Mouse (Mus musculus) forebrain, embryonic 12.5 days (tissue): ENCODE data around the gene Smg5. TPM values are rescaled to one million over a fixed set of nuclear protein-coding genes. Genes with fewer than 3 reads are reported as not detected.
A peak's percentile ranks its signal among the peaks of the same experiment; 100 is the strongest.
"Not testable (repeated sequence)": the region's sequence is repeated elsewhere in the genome, so short reads cannot be mapped to it uniquely, and the experiment has no call there.

ENCODE experiments used
- ATAC-seq: fragments of 200-750 bp; cut with Nextera tagmentation; 2 replicates; pipeline ENCODE4 v1.8.0; 2017; ENCODE audit warnings: moderate TSS enrichment; ENCODE audit not compliant: low FRiP score
- H3K27ac ChIP-seq: fragments of 300-500 bp; sonication (generic); 2 replicates; pipeline ENCODE4 v1.5.1; 2016; ENCODE audit warnings: mild to moderate bottlenecking
- H3K27me3 ChIP-seq: fragments of 300-500 bp; sonication (generic); 2 replicates; pipeline ENCODE4 v1.6.1; 2016; ENCODE audit warnings: mild to moderate bottlenecking
- H3K36me3 ChIP-seq: fragments of 300-500 bp; sonication (generic); replicated peaks from 2 replicates; pipeline ENCODE4 v1.6.1; 2016; ENCODE audit warnings: mild to moderate bottlenecking
- H3K4me1 ChIP-seq: fragments of 300-500 bp; sonication (generic); 2 replicates; pipeline ENCODE4 v1.6.1; 2016
- H3K4me2 ChIP-seq: fragments of 300-500 bp; sonication (generic); 2 replicates; pipeline ENCODE4 v1.6.1; 2016; ENCODE audit warnings: mild to moderate bottlenecking, moderate library complexity
- H3K4me3 ChIP-seq: fragments of 300-500 bp; sonication (generic); replicated peaks from 2 replicates; pipeline ENCODE4 v1.5.1; 2016; ENCODE audit warnings: mild to moderate bottlenecking
- H3K9ac ChIP-seq: fragments of 300-500 bp; sonication (generic); 2 replicates; pipeline ENCODE4 v1.6.1; 2016; ENCODE audit warnings: mild to moderate bottlenecking
- H3K9me3 ChIP-seq: fragments of 300-500 bp; sonication (generic); 2 replicates; pipeline ENCODE4 v1.6.1; 2016
- WGBS: fragments of 180-500 bp; shearing (Covaris S2); methylation state at CpG from one replicate; pipeline ENCODE4 v1.1.7; 2016; 5-methylcytosine and 5-hydroxymethylcytosine counted together
- polyA plus RNA-seq: library from polyadenylated mRNA; unstranded; fragments of >200 nt; fragmentation: Nextera tagmentation; extraction: Ambion mirVana; gene quantifications from 2 replicates; pipeline ENCODE4 v1.2.1, GENCODE M21; 2016

Gene Smg5
- polyA plus RNA-seq, 1 experiment from 2014 or later, result 81.2 TPM

DNA sequence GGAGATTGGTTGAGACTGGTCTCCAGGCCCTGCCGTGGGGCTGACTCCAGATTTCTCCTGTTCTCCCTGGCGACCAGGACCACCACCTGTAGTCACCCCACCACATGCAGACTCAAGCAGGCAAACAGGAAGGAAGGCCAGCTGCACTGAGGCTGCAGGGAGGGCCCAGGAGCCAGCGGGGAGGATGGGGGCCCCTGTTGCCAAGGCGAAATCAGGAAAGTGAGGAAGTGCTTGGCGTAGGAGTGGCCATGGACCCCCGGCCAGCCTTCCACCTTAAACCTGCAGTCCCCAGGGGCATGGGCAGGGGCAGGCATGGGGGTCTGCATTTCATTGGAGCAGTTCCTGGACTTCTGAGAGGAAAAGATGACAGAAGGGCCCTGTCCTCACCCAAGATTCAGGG is 25.0 kb downstream of the Smg5 start:
- Histone ChIP-seq H3K27ac (no peak overlapping the region), H3K9ac (no peak overlapping the region), H3K4me2 (no peak overlapping the region), H3K36me3 (peaks cover 65% of the 10 kb centered on the region), H3K4me1 (peaks cover 9% of the 10 kb centered on the region; the same call in 1 of the 2 replicates), H3K4me3 (no peak overlapping the region), H3K27me3 (peaks cover 20% of the 10 kb centered on the region), H3K9me3 (no peaks in the 10 kb centered on the region)
- no peak for ATAC-seq
- WGBS, result 83% methylated on average over 6 of the region's 6 CpGs

DNA sequence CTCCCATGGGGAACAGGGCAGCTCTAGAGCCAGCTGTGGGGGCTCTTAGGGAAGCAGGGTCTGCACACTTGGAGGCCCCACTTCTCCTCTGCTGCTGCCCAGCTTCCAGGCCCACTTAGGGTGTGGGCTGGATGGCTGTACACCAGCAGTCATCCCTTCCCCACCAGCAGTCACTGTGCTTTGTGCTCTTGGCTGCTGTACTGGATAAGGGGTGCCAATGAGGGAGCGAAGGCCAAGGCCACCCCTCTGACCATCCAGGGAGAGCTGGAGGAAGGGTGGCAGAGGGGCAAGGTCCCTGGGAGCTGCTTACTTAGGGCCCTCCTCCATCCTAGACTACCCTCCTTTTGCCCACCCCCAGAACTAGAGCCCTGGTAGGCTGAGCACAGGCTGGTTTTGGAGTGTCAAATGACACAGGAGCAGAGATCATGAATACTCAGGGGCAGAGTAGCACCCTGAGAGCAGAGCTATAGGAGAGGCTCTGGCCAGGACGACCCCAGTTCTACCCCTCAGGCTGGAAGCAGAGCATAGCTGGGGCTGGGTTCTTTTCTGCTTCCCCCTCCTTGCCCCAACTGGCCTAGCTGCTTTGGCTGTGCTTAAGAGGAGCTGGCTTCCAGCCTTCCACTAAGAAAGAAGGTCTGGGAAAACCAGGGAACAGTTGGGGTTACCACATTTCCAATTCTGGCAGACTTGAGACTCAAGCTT is 25.7 kb downstream of the Smg5 start:
- no peak overlapping the region for H3K4me2 ChIP-seq
- peaks cover 58% of the 10 kb centered on the region for H3K36me3 ChIP-seq
- no peak overlapping the region for H3K27ac ChIP-seq
- peaks cover 23% of the 10 kb centered on the region for H3K27me3 ChIP-seq
- peaks cover 10% of the 10 kb centered on the region; the same call in 1 of the 2 replicates for H3K4me1 ChIP-seq
- H3K9me3 ChIP-seq, result no peaks in the 10 kb centered on the region
- no peak overlapping the region for H3K9ac ChIP-seq
- no peak overlapping the region for H3K4me3 ChIP-seq
- WGBS, result 93% methylated on average over 2 of the region's 2 CpGs
- ATAC-seq, result no peak

DNA sequence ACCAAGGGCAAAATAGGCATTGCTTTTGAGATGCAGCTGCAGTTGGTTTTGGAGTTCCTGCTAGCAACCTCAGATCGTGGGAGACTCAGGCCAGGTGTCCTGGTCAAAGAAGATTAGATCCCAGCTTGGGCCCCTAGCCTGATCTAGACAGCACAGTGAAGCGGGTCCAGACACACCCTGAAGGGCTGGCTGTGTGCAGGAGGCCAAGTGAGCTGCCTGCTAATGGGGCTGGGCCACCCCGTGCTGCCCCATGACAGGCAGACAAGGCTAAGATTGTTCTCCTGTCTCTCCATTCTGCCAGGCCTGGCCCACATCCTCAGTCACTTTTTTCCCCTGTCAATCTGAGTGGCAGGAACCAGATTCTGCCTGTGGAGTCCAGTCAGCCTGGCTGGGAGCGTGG is 27.6 kb downstream of the Smg5 start:
- Histone ChIP-seq H3K9ac (no peak overlapping the region), H3K9me3 (no peaks in the 10 kb centered on the region), H3K27me3 (peaks cover 23% of the 10 kb centered on the region), H3K4me1 (peaks cover 10% of the 10 kb centered on the region; the same call in 1 of the 2 replicates), H3K27ac (no peak overlapping the region), H3K4me2 (no peak overlapping the region), H3K36me3 (peaks cover 40% of the 10 kb centered on the region), H3K4me3 (no peak overlapping the region)
- ATAC-seq, result no peak
- WGBS, result 53% methylated on average over 4 of the region's 4 CpGs

DNA sequence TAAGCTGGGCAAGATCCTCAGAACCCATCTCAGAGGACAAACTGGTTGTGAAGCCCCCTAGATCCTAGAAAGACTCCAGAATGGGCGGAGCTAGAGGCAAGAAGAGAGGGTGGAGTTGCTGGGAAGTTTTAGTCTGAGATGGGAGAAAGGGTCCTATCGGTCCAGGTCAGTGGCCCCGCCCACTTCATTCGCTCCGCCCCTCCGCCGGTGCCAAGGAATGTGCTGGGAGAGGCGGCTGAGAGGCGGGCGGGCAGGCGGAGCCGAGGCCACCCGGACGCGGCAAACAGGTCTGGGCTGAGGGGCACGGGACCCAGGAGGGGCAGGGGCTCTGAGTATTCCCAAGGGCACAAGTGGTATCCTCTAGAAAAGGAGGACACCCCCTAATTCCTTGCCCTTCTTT is 28.3 kb downstream of the Smg5 start, which contains the start of gene Paqr6:
Paqr6 (plus strand) TSS at position 248 of the 400 bp plus-strand sequence.
- Histone ChIP-seq H3K9me3 (no peaks in the 10 kb centered on the region), H3K9ac (no peak within 1 kb of the TSS), H3K36me3 (peaks cover 34% of the 10 kb centered on the region), H3K27ac (no peak within 1 kb of the TSS), H3K4me1 (peaks cover 10% of the 10 kb centered on the region; the same call in 1 of the 2 replicates), H3K4me3 (no peak within 1 kb of the TSS), H3K27me3 (peaks cover 23% of the 10 kb centered on the region), H3K4me2 (0 out of 2 replicates have a peak within 1 kb of the TSS, but pooled peaks have one; percentile 11)
- 2% methylated on average over 16 of the region's 16 CpGs for whole genome bisulfite sequencing
- ATAC-seq, result no peak

DNA sequence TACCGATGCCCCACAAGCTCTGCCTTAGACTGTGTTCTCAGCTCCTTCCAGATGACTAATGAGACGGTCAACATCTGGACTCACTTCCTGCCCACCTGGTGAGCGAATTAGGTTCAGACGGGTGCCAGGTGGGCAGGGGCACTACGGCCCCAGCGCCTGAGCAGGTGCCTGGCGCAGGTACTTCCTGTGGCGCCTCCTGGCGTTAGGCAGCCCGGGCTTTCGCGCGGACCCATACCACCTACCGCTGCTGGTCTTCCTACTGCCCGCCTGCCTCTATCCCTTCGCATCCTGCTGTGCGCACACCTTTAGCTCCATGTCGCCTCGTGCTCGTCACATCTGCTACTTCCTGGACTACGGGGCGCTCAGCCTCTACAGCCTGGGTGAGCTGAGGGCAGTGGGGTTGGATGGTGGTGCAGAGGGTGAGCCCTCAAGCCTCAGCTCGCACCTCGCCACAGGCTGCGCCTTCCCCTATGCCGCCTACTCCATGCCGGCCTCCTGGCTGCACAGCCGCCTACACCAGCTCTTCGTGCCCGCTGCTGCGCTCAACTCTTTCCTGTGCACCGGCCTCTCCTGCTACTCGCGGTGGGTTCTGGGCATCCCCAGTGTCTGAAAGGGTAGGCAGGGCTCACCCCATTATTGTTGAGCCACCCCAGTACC is 29.8 kb downstream of the Smg5 start:
- Histone ChIP-seq H3K9me3 (peaks cover 10% of the 10 kb centered on the region), H3K27ac (no peak overlapping the region), H3K27me3 (peaks cover 23% of the 10 kb centered on the region), H3K4me2 (peak overlapping the region; percentile 44), H3K4me3 (no peak overlapping the region), H3K36me3 (peaks cover 19% of the 10 kb centered on the region), H3K9ac (peak overlapping the region; percentile 9; the same call in 1 of the 2 replicates), H3K4me1 (peaks cover 4% of the 10 kb centered on the region; the same call in 1 of the 2 replicates)
- no peak for ATAC-seq
- WGBS, result 34% methylated on average over 34 of the region's 34 CpGs

DNA sequence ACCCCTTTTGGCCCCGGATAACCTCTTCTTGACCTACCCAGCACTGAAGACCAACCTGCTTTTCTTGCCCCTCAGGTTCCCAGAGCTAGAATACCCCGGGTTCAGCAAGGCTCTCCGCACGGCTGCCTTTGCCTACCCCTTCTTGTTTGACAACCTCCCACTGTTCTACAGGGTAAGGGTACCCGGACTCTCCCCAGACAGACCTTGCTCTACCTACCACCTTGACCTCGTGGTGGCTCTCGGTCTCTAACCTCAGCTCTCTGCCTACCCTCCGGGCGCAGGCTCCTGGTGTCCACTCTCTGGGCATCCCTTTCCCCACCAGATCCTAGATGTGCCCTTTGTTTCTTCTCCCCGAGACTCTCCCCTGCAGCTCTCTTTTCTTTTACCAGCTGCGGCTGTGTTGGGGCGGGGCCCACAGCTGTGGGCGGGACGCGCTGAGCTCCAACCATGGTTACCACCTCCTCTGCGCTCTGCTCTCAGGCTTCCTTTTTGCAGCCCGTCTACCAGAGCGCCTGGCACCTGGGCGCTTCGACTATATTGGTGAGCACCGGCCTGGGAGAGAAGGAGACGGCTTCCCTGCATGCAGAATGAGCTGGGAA is 30.9 kb downstream of the Smg5 start:
- Histone ChIP-seq H3K27ac (peak overlapping the region; percentile 67), H3K4me3 (peak overlapping the region; percentile 25), H3K4me2 (peak overlapping the region; percentile 44), H3K27me3 (peaks cover 23% of the 10 kb centered on the region)
- not testable (repeated sequence) for H3K9ac ChIP-seq, H3K4me1 ChIP-seq, H3K9me3 ChIP-seq, H3K36me3 ChIP-seq
- WGBS, result 2% methylated on average over 21 of the region's 22 CpGs
- peak; percentile 84 for ATAC-seq

DNA sequence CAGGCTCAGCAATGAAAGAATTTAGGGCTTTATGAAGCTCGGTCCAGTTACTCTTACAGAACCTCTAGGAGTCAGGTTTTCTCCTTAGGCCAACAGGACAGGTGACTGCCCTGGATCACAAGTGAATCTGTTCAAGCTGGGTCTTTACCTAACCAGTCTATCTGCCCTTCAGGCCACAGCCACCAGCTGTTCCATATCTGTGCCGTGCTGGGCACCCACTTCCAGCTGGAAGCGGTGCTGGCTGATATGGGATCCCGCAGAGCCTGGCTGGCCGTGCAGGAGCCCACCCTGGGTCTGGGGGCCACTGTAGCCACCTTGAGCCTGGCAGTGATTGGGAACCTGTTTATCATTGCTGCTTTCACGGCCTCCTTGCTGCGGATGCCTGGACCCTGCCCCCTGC is 31.5 kb downstream of the Smg5 start:
- H3K27me3 ChIP-seq, result peaks cover 23% of the 10 kb centered on the region
- not testable (repeated sequence) for H3K4me3 ChIP-seq, H3K36me3 ChIP-seq, H3K27ac ChIP-seq, H3K9me3 ChIP-seq, H3K9ac ChIP-seq, H3K4me1 ChIP-seq, H3K4me2 ChIP-seq
- WGBS, result 53% methylated on average over 4 of the region's 7 CpGs
- 0 out of 2 replicates have a peak, but pooled peaks have one; percentile 28 for ATAC-seq

DNA sequence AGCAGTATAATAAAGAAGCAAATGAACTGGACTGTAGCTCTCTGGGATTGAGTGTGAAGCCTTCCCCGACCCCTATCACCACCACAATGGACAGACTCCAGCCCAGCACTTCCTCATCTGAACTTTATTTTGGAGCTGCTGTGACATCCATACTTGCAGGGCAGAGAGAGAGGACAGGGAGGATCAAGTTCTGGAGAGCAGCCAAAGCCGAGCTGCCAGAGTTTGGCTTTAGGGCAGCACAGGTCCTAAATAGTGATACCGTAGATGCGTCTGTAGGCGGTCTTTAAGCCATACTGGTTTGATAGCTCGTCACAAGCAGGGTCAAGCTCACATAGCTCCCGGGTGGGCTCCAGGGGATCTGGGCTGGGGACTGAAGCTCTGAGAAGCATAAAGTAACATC is 32.5 kb downstream of the Smg5 start:
- not testable (repeated sequence) for H3K27ac ChIP-seq, H3K9ac ChIP-seq

DNA sequence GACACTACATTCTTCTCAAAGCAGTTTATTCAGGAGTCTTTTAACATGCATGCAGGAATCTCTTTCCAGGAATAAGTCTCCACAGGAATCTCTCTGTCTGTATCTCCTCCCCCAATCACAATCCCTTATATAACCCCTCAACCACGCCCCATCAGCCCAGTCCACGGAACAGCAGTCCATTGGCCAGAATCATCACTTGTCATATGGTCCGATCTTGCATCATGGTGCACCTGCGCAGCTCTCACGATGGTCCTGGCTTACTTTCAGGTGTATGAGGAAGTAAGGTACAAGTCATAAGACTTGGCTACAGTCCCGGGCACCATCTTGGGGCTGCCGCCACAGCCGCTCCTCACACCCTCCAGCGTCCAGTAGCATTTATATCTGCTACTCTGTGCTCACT is 36.6 kb downstream of the Smg5 start, which contains the start of gene Bglap3:
Bglap3 (minus strand) TSS at position 101 of the 400 bp plus-strand sequence.
- H3K9me3 ChIP-seq, H3K9ac ChIP-seq, H3K4me2 ChIP-seq, H3K36me3 ChIP-seq, H3K27ac ChIP-seq, H3K4me1 ChIP-seq, H3K27me3 ChIP-seq, H3K4me3 ChIP-seq, ATAC-seq: not testable (repeated sequence)
- 91% methylated on average over 9 of the region's 9 CpGs for WGBS

More for the DNA sequence above, 32.5 kb downstream of the Smg5 start:
- ATAC-seq, H3K9me3 ChIP-seq, H3K4me2 ChIP-seq, H3K4me3 ChIP-seq, H3K36me3 ChIP-seq, H3K4me1 ChIP-seq: not testable (repeated sequence)
- H3K27me3 ChIP-seq, result peaks cover 23% of the 10 kb centered on the region
- 88% methylated on average over 7 of the region's 7 CpGs for WGBS

DNA sequence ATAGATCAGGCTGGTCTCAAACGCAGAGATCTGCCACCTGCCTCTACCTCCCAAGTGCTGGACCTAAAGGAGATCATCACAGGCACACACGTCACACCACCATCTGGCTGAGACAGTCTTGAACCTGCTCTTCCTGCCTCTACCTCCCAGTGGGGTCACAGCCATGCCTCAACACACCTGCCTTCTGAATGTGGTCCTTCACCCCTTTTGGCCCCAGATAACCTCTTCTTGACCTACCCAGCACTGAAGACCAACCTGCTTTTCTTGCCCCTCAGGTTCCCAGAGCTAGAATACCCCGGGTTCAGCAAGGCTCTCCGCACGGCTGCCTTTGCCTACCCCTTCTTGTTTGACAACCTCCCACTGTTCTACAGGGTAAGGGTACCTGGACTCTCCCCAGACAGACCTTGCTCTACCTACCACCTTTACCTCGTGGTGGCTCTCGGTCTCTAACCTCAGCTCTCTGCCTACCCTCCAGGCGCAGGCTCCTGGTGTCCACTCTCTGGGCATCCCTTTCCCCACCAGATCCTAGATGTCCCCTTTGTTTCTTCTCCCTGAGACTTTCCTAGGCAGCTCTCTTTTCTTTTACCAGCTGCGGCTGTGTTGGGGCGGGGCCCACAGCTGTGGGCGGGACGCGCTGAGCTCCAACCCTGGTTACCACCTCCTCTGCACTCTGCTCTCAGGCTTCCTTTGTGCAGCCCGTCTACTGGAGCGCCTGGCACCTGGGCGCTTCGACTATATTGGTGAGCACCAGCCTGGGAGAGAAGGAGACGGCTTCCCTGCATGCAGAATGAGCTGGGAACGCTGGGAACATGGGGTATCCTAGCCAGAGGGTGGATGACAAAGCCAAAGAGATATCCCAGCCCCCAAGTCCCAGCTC is 39.9 kb downstream of the Smg5 start:
- peak overlapping the region; percentile 38 for H3K4me2 ChIP-seq
- not testable (repeated sequence) for H3K9me3 ChIP-seq, H3K27me3 ChIP-seq, H3K4me1 ChIP-seq, H3K36me3 ChIP-seq
- 0 out of 2 replicates have a peak overlapping the region, but pooled peaks have one; percentile 17 for H3K9ac ChIP-seq
- 9% methylated on average over 19 of the region's 19 CpGs for WGBS
- ATAC-seq, result peak; percentile 94
- H3K27ac ChIP-seq, result peak overlapping the region; percentile 81
- H3K4me3 ChIP-seq, result peak overlapping the region; percentile 11; the same call in 1 of the 2 replicates

DNA sequence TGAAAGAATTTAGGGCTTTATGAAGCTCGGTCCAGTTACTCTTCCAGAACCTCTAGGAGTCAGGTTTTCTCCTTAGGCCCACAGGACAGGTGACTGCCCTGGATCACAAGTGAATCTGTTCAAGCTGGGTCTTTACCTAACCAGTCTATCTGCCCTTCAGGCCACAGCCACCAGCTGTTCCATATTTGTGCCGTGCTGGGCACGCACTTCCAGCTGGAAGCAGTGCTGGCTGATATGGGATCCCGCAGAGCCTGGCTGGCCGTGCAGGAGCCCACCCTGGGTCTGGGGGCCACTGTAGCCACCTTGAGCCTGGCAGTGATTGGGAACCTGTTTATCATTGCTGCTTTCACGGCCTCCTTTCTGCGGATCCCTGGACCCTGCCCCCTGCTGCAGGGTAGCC is 40.6 kb downstream of the Smg5 start:
- H3K9me3 ChIP-seq, H3K4me3 ChIP-seq, H3K4me2 ChIP-seq, H3K27me3 ChIP-seq, H3K36me3 ChIP-seq, H3K9ac ChIP-seq: not testable (repeated sequence)
- peak overlapping the region; percentile 81 for H3K27ac ChIP-seq
- H3K4me1 ChIP-seq, result peaks cover 12% of the 10 kb centered on the region
- WGBS, result 18% methylated on average over 5 of the region's 7 CpGs
- peak; percentile 12; the same call in 1 of the 2 replicates for ATAC-seq

DNA sequence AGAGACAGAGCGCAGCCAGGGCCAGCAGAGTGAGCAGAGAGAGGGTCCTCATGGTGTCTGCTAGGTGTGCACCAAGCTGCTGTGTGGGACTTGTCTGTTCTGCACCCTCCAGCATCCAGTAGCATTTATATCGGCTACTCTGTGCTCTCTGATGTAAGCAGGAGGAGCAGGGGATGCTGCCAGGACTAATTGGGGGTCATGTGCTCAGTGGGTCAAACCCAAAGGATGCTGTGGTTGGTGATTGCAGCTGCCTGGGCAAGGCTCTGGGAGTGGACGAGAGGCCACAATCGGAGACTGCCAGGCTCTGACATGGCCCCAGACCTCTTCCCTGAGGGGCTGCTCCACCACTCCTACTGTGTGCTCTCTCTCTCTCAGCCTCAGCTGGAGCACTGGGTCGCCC is 42.5 kb downstream of the Smg5 start, which contains the start of gene Bglap2:
Bglap2 (minus strand) TSS at position 101 of the 400 bp plus-strand sequence.
- 83% methylated on average over 5 of the region's 5 CpGs for WGBS
- H3K36me3 ChIP-seq, H3K9me3 ChIP-seq, H3K9ac ChIP-seq, H3K27me3 ChIP-seq, H3K4me2 ChIP-seq, H3K4me3 ChIP-seq, H3K27ac ChIP-seq, ATAC-seq: not testable (repeated sequence)
- H3K4me1 ChIP-seq, result peaks cover 15% of the 10 kb centered on the region
